Mouse (Mus musculus): ENCODE data around the gene Sumo3. TPM values are rescaled to one million over a fixed set of nuclear protein-coding genes. Genes with fewer than 3 reads are reported as not detected.

Sumo3 gene
- 10 to 100 TPM; 64.5 to 65.3 TPM for total RNA-seq (2021)
- long read RNA-seq, experiment 1, transcript Sumo3-201 (4 exons, 2,630 nt) = major isoform, 93 of 116 reads
- long read RNA-seq, experiment 1, partial matches to known transcripts = 19 of 116 reads
- long read RNA-seq, experiment 1, other reads (novel, unspliced or antisense) = 4 of 116 reads
- long read RNA-seq, experiment 2, transcript Sumo3-201 (4 exons, 2,630 nt) = major isoform, 94 of 98 reads
- long read RNA-seq, experiment 2, partial matches to known transcripts = 0 of 98 reads
- long read RNA-seq, experiment 2, other reads (novel, unspliced or antisense) = 1 of 98 reads

DNA sequence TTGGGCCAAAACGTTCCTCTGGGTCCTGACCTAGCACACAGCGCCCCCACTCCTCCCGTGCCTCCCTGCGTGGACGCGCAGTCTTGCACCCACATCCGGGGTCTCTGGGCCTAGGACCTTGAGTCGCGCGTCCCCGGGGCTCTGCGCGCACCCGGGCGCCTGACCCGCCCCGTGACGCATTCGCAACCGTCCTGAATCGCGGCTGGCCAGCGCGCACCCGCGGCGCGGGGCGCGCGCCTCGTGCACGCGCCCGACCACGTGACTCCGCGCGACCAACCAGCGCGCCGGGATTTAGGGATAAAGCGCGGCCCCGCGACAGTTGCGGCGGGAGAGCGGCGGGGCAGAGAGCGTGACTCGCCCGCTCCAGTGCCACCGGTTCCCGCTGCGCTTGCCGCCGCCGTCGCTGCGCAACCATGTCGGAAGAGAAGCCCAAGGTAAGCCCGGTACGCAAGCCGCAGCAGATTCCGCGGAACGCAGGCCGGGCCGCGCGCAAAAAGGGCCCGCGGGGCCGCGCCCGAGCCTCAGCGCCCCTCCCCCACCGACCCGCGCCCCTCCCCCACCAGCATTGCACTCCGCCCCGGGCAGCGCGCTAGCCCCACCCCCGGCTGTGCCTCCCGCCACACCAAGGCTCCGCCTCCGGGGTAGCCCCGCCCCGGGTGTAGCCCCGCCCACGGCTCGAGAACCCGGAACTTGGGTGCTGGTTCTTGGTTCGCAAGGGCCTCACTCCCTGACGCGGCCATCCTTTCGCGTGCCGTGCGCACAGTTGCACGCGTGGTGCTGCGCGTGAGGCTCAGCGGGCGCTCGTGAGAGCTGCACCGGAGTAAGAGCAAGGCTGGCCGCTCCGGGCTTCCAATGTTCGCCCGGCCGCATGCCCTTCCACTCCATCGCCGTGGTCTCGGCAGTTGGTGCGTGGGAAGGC lies at the start of gene Sumo3, which contains the start of gene Gm49325:
TSS of gene Sumo3 (plus strand) at position 190 of the 919 bp plus-strand sequence.
TSS of gene Gm49325 (plus strand) at position 290 of the 919 bp plus-strand sequence.
- DNase-seq = peak; percentile 99

DNA sequence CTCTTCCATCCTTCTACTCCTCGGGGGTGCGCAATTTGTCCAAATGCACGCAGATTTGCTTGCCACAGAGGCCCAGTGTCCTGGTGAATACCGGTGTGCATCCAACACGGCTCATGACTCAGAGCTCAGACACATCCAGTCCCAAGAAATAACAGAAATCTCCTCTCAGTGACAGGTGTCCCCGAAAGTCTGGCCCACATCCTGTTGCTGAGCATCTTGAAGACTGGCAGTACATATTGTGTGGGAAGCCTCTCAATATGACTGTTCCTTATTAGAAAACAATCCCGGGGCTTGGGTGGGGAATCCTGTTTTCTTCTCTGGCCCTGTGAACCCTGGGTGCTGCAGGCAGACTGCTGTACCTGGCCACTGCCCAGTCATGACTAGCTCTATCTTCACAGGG lies 49.3 kb upstream of the Sumo3 start:
- no peak for DNase-seq

DNA sequence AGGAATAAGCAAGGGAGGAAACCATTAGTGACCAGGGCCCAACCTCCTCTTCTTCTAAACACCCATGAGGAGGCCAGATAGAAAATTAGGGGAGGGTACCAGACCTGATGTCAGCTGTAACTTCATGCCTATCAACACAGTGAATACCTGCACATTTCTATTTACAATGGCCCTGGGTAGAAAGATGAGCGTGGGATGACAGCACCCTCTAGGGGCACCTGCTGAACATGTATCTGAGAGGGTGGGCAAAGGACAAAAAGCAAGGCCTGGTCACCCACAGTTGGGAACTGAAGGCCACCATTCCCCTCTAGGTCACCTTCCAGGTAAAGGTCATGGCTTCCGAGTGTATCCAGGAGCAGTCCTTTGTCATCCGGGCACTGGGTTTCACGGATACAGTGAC lies 48.3 kb upstream of the Sumo3 start:
- no peak for DNase-seq

DNA sequence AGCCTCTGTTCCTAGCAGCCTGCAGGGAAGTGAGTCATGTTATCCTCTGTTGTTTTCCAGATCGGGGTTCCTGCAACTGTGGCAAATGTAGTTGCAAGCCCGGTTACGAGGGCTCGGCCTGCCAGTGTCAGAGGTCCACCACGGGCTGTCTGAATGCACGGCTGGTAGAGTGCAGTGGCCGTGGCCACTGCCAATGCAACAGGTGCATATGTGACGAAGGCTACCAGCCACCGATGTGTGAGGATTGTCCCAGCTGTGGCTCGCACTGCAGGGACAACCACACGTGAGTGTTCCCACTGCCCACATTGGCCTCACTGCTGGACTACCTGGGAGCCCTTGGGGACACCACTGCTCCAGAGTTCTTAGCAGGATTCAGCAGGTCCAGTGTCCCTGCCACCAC lies 45.8 kb upstream of the Sumo3 start:
- no peak for DNase-seq

DNA sequence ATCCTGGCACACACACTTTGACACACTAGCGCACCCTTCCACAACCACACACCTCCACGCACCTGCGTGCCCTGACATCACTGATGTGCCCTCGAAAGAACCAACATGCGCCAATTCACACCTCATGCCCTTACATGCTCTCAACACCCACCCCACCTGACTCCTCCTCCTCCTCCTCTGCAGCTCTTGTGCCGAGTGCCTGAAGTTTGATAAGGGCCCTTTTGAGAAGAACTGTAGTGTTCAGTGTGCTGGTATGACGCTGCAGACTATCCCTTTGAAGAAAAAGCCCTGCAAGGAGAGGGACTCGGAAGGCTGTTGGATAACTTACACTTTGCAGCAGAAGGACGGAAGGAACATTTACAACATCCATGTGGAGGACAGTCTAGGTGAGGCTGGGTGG lies 45.1 kb upstream of the Sumo3 start:
- DNase-seq = no peak

DNA sequence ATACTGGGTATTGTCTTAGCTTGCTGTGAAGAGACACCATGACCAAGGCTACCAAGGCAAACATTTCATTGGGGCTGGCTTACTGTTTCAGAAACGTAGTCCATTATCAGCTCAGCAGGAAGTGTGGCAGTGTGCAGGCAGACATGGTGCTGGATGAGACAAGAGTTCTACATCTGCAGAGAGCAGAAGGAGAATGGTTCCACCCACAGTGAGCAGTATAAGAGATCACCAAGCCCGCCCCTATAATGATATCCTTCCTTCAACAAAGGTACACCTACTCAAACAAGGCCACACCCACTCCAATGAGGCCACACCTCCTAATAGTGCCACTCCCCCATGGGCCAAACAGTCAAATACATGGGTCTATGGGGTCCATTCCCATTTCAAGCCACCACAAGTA lies 44.4 kb upstream of the Sumo3 start:
- DNase-seq = no peak

DNA sequence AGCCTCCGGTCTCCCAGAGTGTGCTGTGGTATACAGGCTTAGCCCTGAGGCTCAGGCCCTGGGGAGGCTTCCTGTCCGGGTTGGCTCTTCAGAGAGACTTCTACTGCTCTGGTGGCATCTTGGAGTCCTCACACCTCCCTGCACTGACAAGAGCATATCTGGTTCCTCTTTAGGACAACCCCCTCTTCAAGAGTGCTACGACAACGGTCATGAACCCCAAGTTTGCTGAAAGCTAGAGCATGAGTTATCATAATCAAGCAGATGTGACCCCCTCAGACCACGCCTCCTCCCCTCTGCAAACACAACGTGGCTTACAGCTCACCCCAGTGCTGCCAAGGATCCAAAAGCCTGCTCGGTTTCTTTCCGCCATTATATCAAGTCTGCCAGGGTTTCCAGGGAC lies 40.9 kb upstream of the Sumo3 start:
- no peak for DNase-seq

DNA sequence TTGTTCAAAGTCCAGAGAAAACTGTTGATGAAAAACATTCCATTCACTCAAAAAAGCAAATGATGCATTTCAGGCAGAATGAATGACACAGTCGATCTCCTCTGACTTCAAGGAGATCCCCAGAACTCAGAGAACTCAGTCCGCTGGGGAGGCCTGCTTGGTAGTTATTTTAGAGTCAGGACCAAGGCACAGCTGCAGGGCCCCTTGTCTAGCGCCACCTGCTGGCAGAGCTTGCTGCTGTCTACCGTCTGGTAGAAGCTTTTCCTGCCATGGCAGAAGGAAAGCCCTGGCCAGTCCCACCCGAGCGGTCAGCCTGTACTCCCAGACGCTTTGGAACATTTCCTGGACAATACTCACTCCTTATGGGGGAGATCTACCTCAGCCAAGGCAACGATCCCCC lies 39.2 kb upstream of the Sumo3 start:
- DNase-seq = peak; percentile 98

DNA sequence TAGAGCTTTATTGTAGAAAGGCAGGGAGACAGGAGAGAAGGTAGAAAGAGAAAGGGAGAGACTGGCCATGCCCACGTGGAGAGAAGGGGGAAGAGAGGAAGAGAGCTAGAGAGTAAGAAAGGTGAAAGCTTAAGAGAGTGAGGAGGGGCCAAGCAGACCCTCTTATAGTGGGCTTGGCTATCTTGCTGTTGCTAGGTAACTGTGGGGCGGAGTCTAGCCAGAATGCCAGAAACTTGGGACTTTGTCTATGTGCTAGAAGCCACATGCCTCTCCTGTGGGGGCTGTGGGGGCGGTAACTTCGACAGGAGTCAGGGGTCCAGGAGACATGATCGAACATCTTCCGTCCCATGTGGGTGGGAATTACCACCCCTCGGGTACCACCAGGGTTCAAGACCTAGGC lies 36.4 kb upstream of the Sumo3 start:
- no peak for DNase-seq

DNA sequence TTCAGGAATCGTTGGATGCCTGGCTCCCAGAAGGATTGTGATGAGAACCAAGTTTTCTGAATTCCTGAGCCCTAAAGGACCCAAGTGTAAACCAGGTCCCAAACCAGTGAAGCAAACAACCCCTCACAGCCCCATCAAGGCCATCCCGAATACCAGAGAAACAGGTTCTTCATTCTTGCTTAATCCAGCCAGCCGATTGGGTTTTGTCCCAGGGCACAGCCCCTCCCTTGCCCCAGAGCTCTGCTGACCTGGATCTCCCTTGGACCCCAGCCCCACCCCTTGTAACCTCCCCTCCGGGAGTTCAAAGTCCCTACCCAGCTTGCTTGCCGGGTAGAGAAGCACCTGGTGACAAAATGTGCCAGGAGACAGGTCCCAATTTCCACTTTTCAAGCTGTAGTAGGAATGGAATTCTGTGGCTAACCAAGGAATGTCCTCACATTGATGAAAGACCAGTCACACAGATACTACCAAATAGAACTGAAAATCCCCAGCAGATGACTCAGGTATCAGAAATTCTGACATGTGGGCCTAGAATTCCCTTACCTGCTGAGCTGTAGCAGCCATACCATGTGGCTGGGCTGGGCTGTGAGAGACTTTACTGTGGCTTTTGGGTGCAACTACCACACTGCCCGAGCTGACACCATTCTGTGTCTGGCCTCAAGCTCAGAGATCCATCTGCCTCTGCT lies 35.8 kb upstream of the Sumo3 start:
- no peak for DNase-seq

DNA sequence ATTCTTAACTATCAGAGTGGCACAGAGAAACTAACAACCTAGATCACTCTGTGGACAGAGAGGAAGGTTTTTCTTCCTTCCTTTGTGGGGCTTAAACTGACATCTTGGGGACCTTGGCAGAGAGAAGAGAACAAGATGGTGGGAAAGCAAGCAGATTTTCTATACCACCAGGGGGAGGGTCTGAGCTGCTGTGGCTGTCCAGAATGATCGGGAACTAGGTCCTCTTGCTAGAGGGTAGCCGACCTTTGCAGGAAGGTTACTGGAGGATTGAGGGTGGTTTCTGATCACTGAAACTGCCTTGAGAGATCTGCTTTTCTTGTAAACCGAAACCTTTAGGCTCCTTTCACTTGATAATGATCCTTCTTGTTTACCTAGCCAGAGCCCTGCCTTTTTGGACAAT lies 33.7 kb upstream of the Sumo3 start:
- DNase-seq = no peak

DNA sequence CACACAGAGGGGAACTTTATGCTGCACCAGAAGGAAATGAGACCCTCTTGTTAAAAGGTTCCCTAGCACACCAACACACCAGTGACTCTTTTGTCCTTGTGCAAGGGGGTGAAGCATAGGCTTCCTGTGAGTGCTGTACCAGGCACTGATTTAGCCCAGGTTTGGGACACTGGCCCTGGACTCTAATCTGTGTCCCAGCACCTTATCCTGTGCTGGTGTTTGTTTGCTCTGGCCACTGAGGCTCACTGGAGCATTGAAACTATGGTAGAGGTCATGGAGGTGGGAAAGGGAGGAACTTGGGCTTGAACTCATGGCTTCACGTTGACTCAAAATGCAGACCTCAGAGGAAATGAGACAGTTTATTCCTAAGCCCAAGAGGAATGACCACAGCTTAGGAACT lies 32.7 kb upstream of the Sumo3 start:
- DNase-seq = no peak

DNA sequence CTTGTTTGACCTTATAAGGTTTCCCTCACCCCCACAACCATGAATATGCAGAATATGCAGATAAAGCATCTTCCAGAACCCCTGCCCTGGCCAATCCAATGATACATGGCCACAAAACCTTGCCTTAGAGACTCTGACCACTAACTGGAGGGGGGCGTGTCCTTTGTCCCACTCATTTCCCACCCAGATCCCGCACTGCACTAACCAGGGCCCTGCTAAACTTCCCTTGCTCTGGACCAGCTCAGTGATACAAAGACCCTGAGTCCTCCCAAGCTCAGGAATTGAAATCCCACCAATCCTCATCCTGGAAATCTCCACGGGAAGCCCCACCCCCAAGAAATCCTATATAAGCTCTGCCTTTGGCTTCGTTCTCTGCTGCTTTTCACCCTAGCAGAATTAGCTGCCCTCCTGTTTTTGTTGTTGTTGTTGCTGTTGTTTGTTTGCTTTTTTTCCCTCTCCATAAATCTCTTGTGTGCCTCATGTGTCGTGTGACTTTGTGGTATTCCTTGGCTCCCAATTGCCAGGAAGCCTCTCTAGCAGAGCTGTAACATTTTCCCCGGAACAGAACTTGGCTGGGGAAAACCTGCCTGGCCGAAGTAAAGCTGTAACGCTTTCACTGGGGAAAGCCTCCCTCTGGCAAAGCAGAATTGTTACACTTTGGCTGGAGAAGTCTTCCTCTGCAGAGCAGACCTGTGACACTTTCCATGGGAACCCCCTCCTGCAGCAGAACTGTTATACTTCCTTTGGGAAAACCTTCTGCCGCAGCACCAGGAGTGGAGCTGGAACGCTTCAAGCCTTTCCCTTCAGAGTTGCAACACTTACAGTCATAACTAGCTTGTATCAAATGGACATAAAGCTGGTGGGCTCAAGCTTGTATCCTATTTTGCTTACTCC lies 25.6 kb upstream of the Sumo3 start:
- DNase-seq = no peak

DNA sequence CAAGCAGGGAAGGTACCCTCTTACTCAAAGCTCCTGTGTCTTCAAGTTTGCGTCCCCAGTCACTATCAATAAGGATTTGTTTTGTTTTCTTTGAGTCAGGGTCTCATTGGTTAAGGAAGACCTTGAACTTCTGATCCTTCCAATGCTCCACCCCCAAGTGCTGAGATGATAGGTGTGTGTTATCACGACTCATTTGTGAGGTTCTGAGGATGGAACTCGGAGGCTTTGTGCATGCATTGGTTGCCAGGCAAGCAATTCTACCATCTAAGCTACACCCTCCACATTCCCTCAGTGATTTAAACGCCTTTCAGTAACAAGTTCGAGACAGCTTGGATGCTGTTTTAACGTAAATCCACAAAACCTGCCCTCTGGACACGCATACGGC lies 24.9 kb upstream of the Sumo3 start:
- no peak for DNase-seq

DNA sequence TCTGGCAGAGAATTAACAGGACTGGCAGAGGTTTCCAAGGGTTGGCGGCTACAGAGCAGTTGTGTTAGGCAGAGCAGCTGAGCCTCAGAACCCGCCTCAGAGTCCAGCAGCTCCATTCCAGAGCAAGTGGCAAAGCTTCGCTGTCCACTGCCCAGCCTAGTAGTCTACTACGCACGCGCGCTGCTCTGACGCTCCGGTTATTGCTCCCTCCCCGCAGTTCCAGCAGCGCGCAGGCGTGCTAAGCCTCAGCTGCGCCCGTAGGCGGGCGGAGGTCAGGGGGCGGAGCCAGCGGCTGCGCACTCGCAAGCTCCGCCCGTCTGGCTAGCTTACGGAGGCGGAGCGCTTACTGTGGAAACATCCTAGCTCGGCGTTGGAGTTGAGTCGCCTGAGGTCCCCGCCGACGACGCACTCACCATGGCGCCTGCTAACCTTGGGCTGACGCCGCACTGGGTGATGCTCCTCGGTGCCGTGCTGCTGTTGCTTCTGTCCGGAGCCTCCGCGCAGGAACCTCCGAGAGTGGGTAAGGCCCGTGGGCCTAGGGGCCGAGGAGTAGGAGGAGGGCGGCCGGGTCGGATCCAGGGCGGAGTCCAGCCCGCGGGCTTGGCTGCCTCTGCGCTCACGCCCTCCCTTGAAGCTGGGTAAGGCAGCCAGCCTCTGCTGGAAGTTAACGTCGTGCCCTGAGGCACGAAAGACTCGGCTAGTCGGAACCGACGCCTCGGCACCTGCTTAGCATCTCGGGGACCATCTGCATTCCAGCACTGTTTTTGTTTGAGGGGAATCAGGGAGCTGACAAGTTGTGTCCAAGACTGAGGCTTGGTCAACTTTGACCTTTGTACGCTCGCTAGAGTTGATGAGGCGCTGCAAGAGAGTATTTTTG lies 24.3 kb upstream of the Sumo3 start, which contains the start of gene Pttg1ip:
TSS of gene Pttg1ip (plus strand) at position 313 of the 877 bp plus-strand sequence.
- peak; percentile 96 for DNase-seq

DNA sequence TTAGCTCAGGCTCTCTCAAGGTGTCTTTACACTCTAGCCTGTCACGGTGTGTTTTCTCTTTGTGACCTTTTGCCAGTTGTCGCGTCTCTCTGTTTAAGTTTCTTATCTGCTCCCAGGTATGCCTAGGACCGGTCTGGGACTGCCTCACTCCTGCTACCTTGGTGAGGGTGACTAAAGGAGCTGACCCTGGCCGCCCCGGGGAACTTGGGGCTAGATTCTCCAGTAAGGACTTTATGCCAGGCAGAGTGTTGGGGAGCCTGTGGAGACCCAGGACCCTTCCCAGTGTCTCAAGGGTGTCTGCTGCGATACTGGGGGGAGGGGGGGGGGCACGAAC lies 23.6 kb upstream of the Sumo3 start:
- no peak for DNase-seq

DNA sequence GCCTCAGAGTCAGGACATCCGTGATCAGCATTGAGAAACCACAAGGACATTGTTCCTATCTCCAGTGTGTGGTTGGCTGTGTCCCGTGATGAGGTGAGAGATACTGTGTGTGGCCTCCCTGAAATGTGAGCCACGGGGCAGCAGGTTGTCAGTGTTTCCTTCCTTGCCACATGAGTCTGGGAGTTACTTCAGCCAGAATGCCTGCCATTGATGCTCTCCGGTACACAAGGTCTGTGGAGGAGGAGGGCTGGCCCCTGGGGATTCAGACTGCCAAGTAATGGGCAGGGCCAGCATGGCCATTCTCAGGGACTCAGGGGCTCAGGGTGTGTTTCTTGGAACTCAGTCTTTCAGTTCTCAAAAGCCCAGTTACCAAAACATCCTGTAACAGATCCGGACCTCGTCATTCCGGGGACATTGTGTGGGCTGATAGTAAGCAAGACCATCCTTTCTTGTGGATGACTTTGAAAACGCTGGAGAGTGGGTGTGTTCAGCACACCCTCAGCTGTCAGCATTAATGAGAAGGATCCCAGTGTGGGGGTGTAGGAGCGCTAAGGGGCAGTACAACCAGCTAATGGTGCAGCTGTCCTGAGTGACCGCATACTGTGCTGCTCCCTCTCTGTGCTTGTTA lies 22.0 kb upstream of the Sumo3 start:
- no peak for DNase-seq

DNA sequence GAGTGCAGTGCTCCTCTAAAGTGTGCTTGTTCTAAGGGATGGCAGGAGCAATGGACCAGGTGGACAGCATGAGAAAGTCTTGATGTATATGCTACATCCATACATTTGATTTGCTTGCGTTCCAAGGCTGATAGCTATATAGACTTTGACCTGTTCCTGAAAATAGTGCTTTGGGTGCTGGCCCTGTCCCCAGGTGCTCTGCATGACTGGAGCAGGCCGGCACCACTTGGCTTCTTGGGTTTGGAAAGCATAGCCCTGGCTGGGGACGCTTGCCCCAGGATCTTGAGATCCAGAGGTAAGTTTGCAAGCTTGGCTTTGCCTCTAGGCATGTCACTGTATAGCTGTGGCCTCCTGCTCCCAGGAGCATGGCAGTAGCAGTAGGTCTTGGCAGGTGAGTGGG lies 19.3 kb upstream of the Sumo3 start:
- no peak for DNase-seq

DNA sequence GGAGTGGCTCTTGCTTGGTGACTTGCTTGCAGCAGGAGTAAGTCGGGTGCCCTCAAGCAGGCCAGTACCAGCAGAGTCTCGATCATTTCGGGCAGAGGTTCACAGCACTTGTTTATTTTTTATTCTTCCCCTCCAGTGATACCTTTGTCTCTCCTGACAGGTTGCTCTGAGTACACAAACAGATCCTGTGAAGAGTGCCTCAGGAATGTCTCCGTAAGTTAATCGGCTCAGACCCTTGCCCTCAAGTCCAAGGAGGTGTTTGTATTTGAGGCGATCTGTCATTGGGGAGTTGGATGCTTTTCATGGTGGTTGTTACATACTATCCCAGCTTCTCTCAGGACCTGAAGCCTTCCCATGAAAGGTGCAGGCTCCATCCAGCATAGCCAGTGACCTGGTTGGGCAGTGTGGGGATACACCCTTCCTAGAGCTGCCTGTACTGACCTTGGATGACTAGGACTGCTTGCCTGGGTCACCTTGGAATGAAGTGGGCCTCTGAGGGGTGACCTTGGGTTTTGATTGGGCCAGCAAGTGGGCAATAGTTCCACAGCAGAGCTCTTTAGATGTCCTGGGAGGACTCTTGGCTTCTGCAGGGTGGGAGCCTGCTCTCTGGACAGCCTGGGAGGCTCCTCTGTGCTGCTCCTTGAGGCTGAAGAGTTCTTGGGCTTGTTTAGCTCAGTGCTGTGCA lies 18.7 kb upstream of the Sumo3 start:
- no peak for DNase-seq

DNA sequence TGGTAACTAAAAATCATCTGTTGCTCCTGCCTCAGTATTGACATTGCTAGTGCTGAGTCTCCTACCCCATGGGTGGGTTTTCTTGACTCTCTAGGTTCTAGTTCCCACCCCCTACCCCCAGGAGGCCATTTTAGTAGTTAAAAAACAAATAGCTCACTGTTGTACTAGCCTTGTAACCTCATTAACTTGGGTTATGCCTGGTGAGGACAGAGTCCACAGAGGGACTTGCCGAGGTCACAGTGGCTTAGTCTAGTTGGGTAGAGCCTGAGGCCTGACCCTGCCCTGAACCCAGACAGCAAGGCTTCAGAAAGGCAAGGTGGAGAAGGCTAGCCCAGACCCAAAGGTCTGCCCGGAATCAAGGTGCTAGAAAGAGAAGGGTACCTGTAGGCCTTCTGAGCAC lies 17.9 kb upstream of the Sumo3 start:
- no peak for DNase-seq

Measured in gastrocnemius, postnatal 10 days (tissue).